Mouse (Mus musculus): ENCODE measurements around the gene Rfx2.
A peak's percentile ranks its signal among the peaks of the same experiment; 100 is the strongest.

Rfx2 gene

GRCm38 (mm10) chr17:56831111-56831816 lies 451 bp upstream of the Rfx2 start:
- DNase-seq = peak; percentile 98

GRCm38 (mm10) chr17:56829795-56830194 lies 1.0 kb downstream of the Rfx2 start:
- no peak for DNase-seq

GRCm38 (mm10) chr17:56829171-56829570 lies 1.6 kb downstream of the Rfx2 start:
- no peak for DNase-seq

- peak; percentile 52 for DNase-seq
These were observed 4.1 kb downstream of the Rfx2 start for GRCm38 (mm10) chr17:56826718-56827117.

- no peak for DNase-seq
These were observed 7.5 kb downstream of the Rfx2 start for GRCm38 (mm10) chr17:56823352-56823751.

GRCm38 (mm10) chr17:56822380-56822779 lies 8.4 kb downstream of the Rfx2 start:
- no peak for DNase-seq

- DNase-seq = peak; percentile 60
These were observed 11.1 kb downstream of the Rfx2 start for GRCm38 (mm10) chr17:56819694-56820111.

GRCm38 (mm10) chr17:56819032-56819545 lies 11.7 kb downstream of the Rfx2 start:
- no peak for DNase-seq

GRCm38 (mm10) chr17:56818067-56818636 lies 12.7 kb downstream of the Rfx2 start:
- DNase-seq = no peak

GRCm38 (mm10) chr17:56815057-56815345 lies 15.8 kb downstream of the Rfx2 start:
- DNase-seq = no peak

- peak; percentile 90 for DNase-seq
These were observed 16.3 kb downstream of the Rfx2 start for GRCm38 (mm10) chr17:56814316-56815056.

GRCm38 (mm10) chr17:56810245-56810644 lies 20.6 kb downstream of the Rfx2 start:
- peak; percentile 82 for DNase-seq

- DNase-seq = peak; percentile 70
These were observed 22.3 kb downstream of the Rfx2 start for GRCm38 (mm10) chr17:56808518-56808917.

GRCm38 (mm10) chr17:56805784-56806183 lies 25.0 kb downstream of the Rfx2 start:
- DNase-seq = no peak

GRCm38 (mm10) chr17:56804952-56805351 lies 25.9 kb downstream of the Rfx2 start:
- no peak for DNase-seq

- DNase-seq = no peak
These were observed 28.7 kb downstream of the Rfx2 start for GRCm38 (mm10) chr17:56802065-56802464.

- DNase-seq = no peak
These were observed 31.5 kb downstream of the Rfx2 start for GRCm38 (mm10) chr17:56799276-56799675.

- DNase-seq = no peak
These were observed 37.0 kb downstream of the Rfx2 start for GRCm38 (mm10) chr17:56793614-56794319.

GRCm38 (mm10) chr17:56792588-56792987 lies 38.2 kb downstream of the Rfx2 start:
- DNase-seq = no peak

- DNase-seq = no peak
These were observed 41.5 kb downstream of the Rfx2 start for GRCm38 (mm10) chr17:56789286-56789685.

- no peak for DNase-seq
These were observed 41.9 kb downstream of the Rfx2 start for GRCm38 (mm10) chr17:56788886-56789285.

- no peak for DNase-seq
These were observed 50.4 kb downstream of the Rfx2 start for GRCm38 (mm10) chr17:56780291-56780978.
